Mouse (Mus musculus) embryo, embryonic 10.5 days (tissue): ENCODE measurements around the gene Trpm1.
"Not testable (repeated sequence)": the region's sequence is repeated elsewhere in the genome, so short reads cannot be mapped to it uniquely, and the experiment has no call there.

ENCODE experiments used
- DNase-seq: peaks from one replicate; pipeline ENCODE4 v3.0.0-alpha.2; 2015; ENCODE audit warnings: low spot score

The Trpm1 gene

DNA sequence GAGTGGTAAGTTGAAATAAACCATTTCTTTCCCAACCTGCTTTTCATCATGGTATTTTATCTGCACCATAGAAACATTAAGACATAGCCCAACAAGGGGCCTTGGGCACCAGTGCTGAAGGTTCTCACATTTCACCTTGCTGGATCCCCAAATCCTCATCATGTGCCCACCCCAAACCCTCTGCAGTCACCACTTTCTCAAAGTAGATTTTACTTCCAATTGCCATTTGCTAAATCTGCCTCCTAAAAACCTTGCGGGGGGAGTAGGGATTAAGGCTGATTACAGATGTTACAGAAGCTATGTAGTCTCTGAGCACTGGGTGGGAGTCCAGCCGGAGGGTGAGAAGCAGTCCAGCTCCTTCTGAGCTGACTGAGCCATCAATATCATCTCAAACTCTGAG, at the start of gene Trpm1:
TSS of gene Trpm1 (plus strand) at position 301 of the 400 bp plus-strand sequence.
- no peak for DNase-seq

- no peak for DNase-seq
These were observed 31.4 kb upstream of the Trpm1 start for GRCm38 (mm10) chr7:64122131-64122715.

GRCm38 (mm10) chr7:64123721-64124120, 29.9 kb upstream of the Trpm1 start:
- no peak for DNase-seq

DNA sequence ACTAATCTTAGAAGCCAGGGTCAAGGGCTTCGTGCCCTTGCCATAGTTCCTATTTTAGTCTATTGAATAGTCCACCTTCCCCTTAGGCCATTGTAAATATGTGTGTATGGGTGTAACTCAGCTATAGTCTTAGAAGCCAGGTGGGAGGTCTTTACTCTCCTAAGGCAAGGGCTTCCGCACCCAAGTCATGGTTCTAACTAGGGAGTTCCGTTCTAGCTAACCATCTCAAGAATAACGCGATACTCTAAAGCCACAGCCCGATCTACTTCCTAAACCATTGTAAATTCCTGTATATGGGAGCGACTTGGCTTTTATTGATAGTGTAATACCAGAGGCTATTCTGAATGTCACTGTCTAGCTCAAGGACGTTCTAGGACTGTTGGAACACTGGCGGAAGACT, 27.6 kb upstream of the Trpm1 start:
- not testable (repeated sequence) for DNase-seq

DNA sequence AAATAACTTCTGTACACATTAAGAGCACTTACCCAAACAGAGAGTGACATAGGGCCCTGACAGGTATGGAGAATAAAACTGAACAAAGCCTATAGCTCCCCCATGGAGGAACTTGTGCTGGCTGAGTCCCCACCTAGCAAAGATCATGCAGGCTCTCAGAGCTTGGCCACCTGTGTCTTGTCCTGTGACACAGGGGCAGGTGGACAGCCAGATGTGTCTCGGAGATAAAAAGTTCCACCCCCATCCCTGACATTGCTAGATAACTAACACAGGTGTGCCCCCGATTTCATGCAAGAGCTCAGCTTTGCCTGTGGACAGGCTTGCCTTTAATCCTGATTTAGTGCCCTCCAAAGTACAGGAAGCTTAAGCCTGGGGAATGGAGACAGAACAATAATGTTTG, 13.8 kb upstream of the Trpm1 start:
- no peak for DNase-seq

DNA sequence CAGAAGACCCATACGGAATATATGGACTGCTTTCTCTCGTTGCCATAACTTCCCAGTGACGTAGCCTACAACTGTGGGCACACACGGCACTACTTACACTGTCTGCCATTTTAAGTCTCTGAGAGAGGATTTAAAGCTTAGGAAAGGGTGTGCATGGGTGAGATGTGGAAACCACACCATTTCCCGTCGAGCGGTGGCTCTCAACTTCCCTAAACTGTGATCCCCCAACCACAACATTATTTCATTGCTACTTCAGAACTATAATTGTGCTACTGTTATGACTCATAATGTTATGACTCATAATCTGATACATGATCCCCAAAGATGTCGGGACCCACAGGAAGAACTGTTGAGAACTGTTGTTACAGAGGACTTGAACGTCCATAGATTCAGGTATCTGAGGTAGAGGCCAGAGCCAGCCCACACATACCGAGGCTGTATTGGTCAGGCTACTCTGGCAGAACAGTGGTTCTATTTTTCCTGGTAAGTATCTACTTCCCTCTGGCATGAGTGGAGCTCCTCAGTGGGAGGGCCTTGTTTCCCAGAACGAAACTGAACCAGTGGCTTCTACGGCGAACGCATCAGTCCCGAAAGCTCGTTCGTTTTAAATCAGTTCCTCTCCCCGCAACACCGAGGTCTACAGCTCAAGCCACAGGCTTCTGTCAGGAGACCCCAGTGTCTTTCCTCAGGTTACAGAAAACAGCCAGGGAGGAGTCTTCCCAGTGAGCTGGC, 12.2 kb upstream of the Trpm1 start:
- no peak for DNase-seq

DNA sequence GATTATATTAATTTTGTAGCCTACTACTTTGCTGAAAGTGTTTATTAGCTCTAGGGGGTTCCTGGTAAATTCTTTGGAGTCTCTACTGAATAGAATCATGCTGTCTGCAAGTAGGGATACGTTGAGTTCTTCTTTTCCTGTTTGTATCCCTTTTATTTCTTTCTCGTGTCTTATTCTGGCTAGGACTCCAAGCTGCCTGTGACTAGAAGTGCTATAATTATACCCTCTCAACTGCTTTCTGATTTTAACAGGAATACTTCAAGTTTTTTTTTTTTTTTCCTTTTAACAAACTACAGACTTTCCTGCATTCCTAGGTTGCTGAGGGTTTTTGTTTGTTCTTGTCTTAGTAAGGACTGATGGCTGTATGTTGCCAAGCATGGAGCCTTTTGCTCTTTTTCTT, 4.3 kb upstream of the Trpm1 start:
- DNase-seq: no peak

GRCm38 (mm10) chr7:64149747-64150146, 3.9 kb upstream of the Trpm1 start:
- no peak for DNase-seq

- DNase-seq: no peak
These were observed 3.1 kb upstream of the Trpm1 start for GRCm38 (mm10) chr7:64150436-64151080.

DNA sequence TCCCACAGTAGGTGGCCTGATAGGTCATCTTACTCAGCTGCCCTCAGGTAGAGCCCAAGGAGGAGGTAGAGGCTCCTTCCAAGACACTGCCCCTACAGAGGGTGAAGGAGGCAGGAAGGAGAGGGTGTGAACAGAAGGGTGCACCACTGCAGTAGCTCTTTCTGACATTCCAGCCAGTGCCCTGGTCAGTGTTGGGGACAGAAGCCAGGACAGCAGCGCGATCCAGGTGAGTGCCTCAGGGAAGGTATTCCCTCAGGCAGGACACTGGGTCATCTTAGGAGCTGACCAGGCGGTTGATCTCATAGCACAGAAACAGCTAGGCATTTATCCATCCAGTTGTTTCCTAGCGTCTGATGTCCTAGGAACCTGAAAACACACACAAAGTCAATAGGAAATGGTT, 1.6 kb downstream of the Trpm1 start:
- no peak for DNase-seq

DNA sequence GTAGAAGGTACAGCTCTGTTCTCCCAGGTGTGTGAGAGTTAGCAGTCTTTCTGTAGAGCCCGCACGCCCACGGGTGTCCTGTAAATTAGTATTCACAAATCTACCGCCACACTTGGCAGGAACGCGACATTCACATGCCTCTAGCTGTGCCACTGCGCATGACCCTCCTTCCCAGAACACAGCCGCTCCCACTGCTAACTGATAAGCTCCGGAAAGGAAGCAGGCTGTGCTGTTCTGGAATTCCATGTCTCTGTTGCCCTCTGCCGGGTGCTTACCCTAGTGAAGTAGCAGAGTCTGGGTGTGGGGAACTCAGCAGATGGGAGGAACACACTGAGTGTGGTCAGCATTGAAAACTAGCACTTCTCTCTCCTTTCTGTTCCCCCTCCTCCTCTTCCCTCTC, 2.1 kb downstream of the Trpm1 start:
- peak; percentile 78 for DNase-seq

GRCm38 (mm10) chr7:64156271-64156911, 2.8 kb downstream of the Trpm1 start:
- no peak for DNase-seq

DNA sequence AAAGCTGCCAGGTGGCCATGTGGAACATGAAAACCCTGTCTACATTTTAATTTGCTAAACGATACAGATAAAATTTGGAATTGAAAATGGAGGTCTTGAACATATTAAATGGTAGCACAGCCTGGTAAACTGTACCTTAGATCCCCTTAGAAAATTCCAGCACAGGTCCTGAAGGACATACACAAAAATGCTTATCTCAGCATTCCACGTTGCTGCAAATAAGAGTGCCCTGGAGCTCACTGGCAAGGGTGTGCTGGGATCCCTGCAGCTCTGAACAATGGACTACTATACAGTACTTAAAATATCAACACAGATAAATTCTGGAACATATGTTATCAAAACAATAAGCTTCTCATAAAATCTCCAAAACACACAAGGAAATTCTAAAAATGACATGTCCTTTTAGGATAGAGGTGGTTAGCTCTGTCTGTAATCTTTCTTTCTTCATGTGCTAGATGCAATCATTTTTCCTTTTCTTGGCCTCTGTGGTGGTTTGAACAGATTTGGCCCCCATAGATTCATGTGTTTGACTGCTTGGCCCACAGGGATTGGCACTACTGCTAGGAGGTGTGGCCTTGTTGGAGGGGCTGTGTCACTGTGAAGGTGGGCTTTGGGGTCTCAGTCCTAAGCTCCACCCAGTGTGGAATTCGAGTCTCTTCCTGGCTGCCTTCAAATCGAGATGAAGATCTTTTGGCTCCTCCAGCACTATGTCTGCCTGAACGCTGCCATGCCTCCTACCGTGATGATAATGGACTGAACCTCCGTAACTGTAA, 3.5 kb downstream of the Trpm1 start:
- no peak for DNase-seq

GRCm38 (mm10) chr7:64158281-64159055, 4.8 kb downstream of the Trpm1 start:
- no peak for DNase-seq

GRCm38 (mm10) chr7:64159056-64159542, 5.5 kb downstream of the Trpm1 start:
- no peak for DNase-seq

DNA sequence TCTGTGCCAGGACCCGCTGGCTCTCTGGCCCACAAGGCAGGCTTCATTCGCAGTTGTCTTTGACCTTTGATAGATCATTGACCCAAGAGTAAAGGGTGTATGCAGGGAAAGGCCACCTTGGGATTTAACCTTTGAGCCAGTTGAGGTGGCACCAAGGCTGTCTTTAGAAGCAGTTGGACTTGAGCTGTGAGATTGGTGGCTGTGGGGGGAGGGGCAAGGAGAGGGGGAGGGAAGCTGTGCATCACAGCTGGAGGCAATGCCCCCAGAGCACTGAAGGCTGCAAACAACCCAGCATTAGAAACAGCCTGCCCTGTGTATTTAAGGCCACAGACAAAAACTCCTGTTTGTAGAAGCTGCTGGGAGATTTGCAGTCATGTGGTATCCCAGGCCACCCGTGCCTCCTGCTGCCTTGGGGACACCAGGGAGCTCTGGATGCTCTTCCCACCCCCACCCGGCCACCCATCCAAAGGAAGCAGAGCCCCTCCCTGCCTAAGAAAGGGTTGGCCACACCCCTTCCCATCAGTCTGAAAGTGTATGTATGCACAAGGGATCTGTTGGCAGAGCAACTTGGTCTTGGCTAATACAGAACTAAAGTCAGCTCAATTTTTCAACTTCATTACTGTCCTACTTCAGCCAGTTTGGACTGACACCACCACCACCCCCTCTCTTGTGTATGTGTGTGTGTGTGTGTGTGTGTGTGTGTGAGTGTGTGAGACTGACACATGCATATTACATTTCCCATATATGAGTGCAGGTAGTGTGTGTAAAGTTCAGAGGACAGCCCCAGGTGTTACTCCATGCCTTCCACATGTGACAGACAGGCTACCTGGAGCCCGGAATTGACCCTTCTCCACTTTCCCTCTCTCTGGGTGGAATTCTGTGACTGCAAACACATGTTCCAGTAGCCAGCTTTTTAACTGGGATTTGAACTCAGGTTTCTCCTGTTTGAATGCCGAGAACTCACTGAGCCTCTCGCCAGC, 6.3 kb downstream of the Trpm1 start:
- DNase-seq: no peak

- no peak for DNase-seq
These were observed 7.3 kb downstream of the Trpm1 start for GRCm38 (mm10) chr7:64160737-64161470.

DNA sequence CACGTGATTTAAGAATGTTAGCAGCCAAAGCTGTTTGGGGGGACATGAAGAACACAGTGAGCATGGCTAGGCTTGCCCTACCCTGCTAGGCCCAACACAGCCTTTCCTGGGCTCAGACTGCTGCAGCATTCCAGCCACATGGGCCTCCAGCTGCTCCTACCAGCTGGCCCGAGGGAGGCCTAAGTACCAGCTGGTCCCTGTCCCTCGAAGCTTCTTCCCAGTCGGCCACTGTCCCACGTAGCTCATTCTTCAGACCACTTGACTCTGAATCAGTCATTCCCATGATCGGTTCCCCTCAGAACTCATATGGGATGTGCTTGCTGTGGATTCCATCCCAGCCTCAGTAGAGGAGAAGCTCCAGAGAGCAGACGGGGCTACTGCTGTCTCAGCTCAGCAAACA, 8.4 kb downstream of the Trpm1 start:
- no peak for DNase-seq

- no peak for DNase-seq
These were observed 9.5 kb downstream of the Trpm1 start for GRCm38 (mm10) chr7:64163086-64163485.
